ENCODE assay signal across 11 mouse cellular contexts in genomic region chr12:111428364-111428763, GRCm38 (mm10). TPM values are rescaled to one million over a fixed set of nuclear protein-coding genes. Genes with fewer than 3 reads are reported as not detected.
DNase-seq lines count a peak whose midpoint lies in the region; ATAC-seq lines count a peak whose summit lies in the region.
"Had no signal": no experiment of that assay in that cellular context is flagged by ENCODE, and none has a peak within 500 bp of the region (broad histone marks: within the 10 kb centered on the region; RNA-seq: fewer than 3 reads in every experiment).

No protein-coding gene starts in this region.

- peaks cover 79% of the 10 kb centered on the region for H3K4me1 ChIP-seq in heart, embryonic 10.5 days
- peaks cover 32% of the 10 kb centered on the region for H3K4me1 ChIP-seq in midbrain, embryonic 13.5 days (replicated peaks)
- peaks cover 20% of the 10 kb centered on the region for H3K4me1 ChIP-seq in midbrain, embryonic 16.5 days (ENCODE audit: control insufficient read depth, insufficient read depth, low read length)
- peaks cover 83% of the 10 kb centered on the region for H3K4me1 ChIP-seq in kidney, embryonic 16.5 days (ENCODE audit: insufficient read depth, low read length)
- peaks cover 49% of the 10 kb centered on the region for H3K4me1 ChIP-seq in stomach, embryonic 15.5 days

- H3K27ac ChIP-seq in heart, embryonic 10.5 days: peak overlapping the region; percentile 84
- H3K27ac ChIP-seq in midbrain, embryonic 13.5 days: no peak overlapping the region
- no peak overlapping the region for H3K27ac ChIP-seq in midbrain, embryonic 16.5 days (ENCODE audit: low read length)
- peak overlapping the region; percentile 92 for H3K27ac ChIP-seq in kidney, embryonic 16.5 days (ENCODE audit: low read length)
- 0 out of 2 replicates have a peak overlapping the region, but pooled peaks have one; percentile 11 for H3K27ac ChIP-seq in stomach, embryonic 15.5 days

- no peak for DNase-seq in heart, embryonic 10.5 days (ENCODE audit: low spot score)
- DNase-seq in heart, postnatal 36 days: no peak
- no peak for DNase-seq in thymus, postnatal 25 days
- DNase-seq in layer of hippocampus, postnatal 14 days (ENCODE audit: low spot score in 2 of 2): no peak
- DNase-seq: lung, adult 2 months; right cerebral cortex, postnatal 14 days; thymus, adult 2 months had no signal

- H3K36me3 ChIP-seq in heart, embryonic 10.5 days: no peaks in the 10 kb centered on the region
- no peaks in the 10 kb centered on the region for H3K36me3 ChIP-seq in midbrain, embryonic 13.5 days
- H3K36me3 ChIP-seq in midbrain, embryonic 16.5 days (ENCODE audit: control insufficient read depth, insufficient read depth, low read length): no peaks in the 10 kb centered on the region
- no peaks in the 10 kb centered on the region for H3K36me3 ChIP-seq in kidney, embryonic 16.5 days (ENCODE audit: insufficient read depth, low read length)
- no peaks in the 10 kb centered on the region for H3K36me3 ChIP-seq in stomach, embryonic 15.5 days

- H3K9me3 ChIP-seq in heart, embryonic 10.5 days: no peaks in the 10 kb centered on the region
- no peaks in the 10 kb centered on the region for H3K9me3 ChIP-seq in midbrain, embryonic 13.5 days
- H3K9me3 ChIP-seq in midbrain, embryonic 16.5 days (replicated peaks; ENCODE audit: control insufficient read depth, low read length, poor library complexity, severe bottlenecking): no peaks in the 10 kb centered on the region
- H3K9me3 ChIP-seq in kidney, embryonic 16.5 days (ENCODE audit: low read length): no peaks in the 10 kb centered on the region
- no peaks in the 10 kb centered on the region for H3K9me3 ChIP-seq in stomach, embryonic 15.5 days

- no peak for ATAC-seq in midbrain, embryonic 13.5 days
- ATAC-seq in midbrain, embryonic 16.5 days: no peak
- ATAC-seq in kidney, embryonic 16.5 days (ENCODE audit: low FRiP score, low TSS enrichment): no peak
- no peak for ATAC-seq in stomach, embryonic 15.5 days (ENCODE audit: insufficient read depth, low FRiP score, low read depth)

- H3K4me2 ChIP-seq in midbrain, embryonic 13.5 days (replicated peaks): peak overlapping the region; percentile 64
- no peak overlapping the region for H3K4me2 ChIP-seq in midbrain, embryonic 16.5 days (ENCODE audit: low read length)
- peak overlapping the region; percentile 70; the same call in 1 of the 2 replicates for H3K4me2 ChIP-seq in kidney, embryonic 16.5 days (replicated peaks; ENCODE audit: low read depth, low read length)
- peak overlapping the region; percentile 89; the same call in 1 of the 2 replicates for H3K4me2 ChIP-seq in stomach, embryonic 15.5 days

- no peak overlapping the region for H3K9ac ChIP-seq in midbrain, embryonic 13.5 days (replicated peaks)
- no peak overlapping the region for H3K9ac ChIP-seq in midbrain, embryonic 16.5 days (ENCODE audit: low read depth, low read length)
- peak overlapping the region; percentile 41; the same call in 1 of the 2 replicates for H3K9ac ChIP-seq in kidney, embryonic 16.5 days (replicated peaks; ENCODE audit: low read length)
- no peak overlapping the region for H3K9ac ChIP-seq in stomach, embryonic 15.5 days

- H3K4me3 ChIP-seq in heart, embryonic 10.5 days: peak overlapping the region; percentile 63; the same call in 1 of the 2 replicates
- H3K4me3 ChIP-seq in midbrain, embryonic 13.5 days (replicated peaks): peak overlapping the region; percentile 42; the same call in 1 of the 2 replicates
- H3K4me3 ChIP-seq in midbrain, embryonic 16.5 days (ENCODE audit: low read depth, low read length): no peak overlapping the region
- H3K4me3 ChIP-seq in kidney, embryonic 16.5 days (ENCODE audit: low read length): no peak overlapping the region
- H3K4me3 ChIP-seq in stomach, embryonic 15.5 days (replicated peaks): no peak overlapping the region

- intact Hi-C loops in heart, postnatal 36 days (cut with DNase I): no loop called here

- peaks cover 97% of the 10 kb centered on the region for H3K27me3 ChIP-seq in heart, embryonic 10.5 days (ENCODE audit: insufficient read depth, poor library complexity, severe bottlenecking)
- peaks cover 93% of the 10 kb centered on the region for H3K27me3 ChIP-seq in midbrain, embryonic 13.5 days
- H3K27me3 ChIP-seq in midbrain, embryonic 16.5 days (ENCODE audit: control insufficient read depth, insufficient read depth, low read depth, low read length): peaks cover 69% of the 10 kb centered on the region
- H3K27me3 ChIP-seq in kidney, embryonic 16.5 days (ENCODE audit: insufficient read depth, low read length): peaks cover 29% of the 10 kb centered on the region
- H3K27me3 ChIP-seq in stomach, embryonic 15.5 days (replicated peaks): peaks cover 53% of the 10 kb centered on the region

- 21% methylated on average over 8 of the region's 8 CpGs for WGBS in heart, embryonic 10.5 days
- 14% methylated on average over 8 of the region's 8 CpGs for WGBS in midbrain, embryonic 13.5 days
- 21% methylated on average over 8 of the region's 8 CpGs for WGBS in midbrain, embryonic 16.5 days
- WGBS in kidney, embryonic 16.5 days: 24% methylated on average over 8 of the region's 8 CpGs
- 31% methylated on average over 8 of the region's 8 CpGs for WGBS in stomach, embryonic 15.5 days

RNA-seq across cellular contexts. Expression of gene Exoc3l4, which starts 11.5 kb away (rescaled TPM):
- 14.5 and 14.6 TPM in 2 replicates for polyA plus RNA-seq in heart, embryonic 10.5 days (2016; fragmentation: Nextera tagmentation; extraction: Ambion mirVana)
- total RNA-seq in heart, postnatal 36 days (2021): 1 to 10 TPM; 2.9 to 3.0 TPM
- 2.0 and 2.4 TPM in 2 replicates for polyA plus RNA-seq in midbrain, embryonic 13.5 days (2015; fragmentation: Nextera tagmentation; extraction: Ambion mirVana)
- polyA plus RNA-seq in midbrain, embryonic 16.5 days (2015; fragmentation: Nextera tagmentation; extraction: Ambion mirVana): 2.0 and 2.1 TPM in 2 replicates
- polyA plus RNA-seq in kidney, embryonic 16.5 days (2015; fragmentation: Nextera tagmentation; extraction: Ambion mirVana): 19.4 and 19.9 TPM in 2 replicates
- 8.5 and 8.7 TPM in 2 replicates for polyA plus RNA-seq in stomach, embryonic 15.5 days (2015; fragmentation: Nextera tagmentation; extraction: Ambion mirVana)
- 1 to 10 TPM; 1.2 to 2.3 TPM for total RNA-seq in layer of hippocampus, postnatal 14 days (2021)

RNA-seq across cellular contexts. Expression of gene Tnfaip2, which starts 13.9 kb away (rescaled TPM):
- polyA plus RNA-seq in heart, embryonic 10.5 days (2016; fragmentation: Nextera tagmentation; extraction: Ambion mirVana): 12.1 and 12.8 TPM in 2 replicates
- 10 to 100 TPM; 32.7 to 38.8 TPM for total RNA-seq in heart, postnatal 36 days (2021)
- polyA plus RNA-seq in midbrain, embryonic 13.5 days (2015; fragmentation: Nextera tagmentation; extraction: Ambion mirVana): 0.28 and 1.3 TPM in 2 replicates
- polyA plus RNA-seq in midbrain, embryonic 16.5 days (2015; fragmentation: Nextera tagmentation; extraction: Ambion mirVana): 0.31 and 0.79 TPM in 2 replicates
- polyA plus RNA-seq in kidney, embryonic 16.5 days (2015; fragmentation: Nextera tagmentation; extraction: Ambion mirVana): 21.7 and 24.3 TPM in 2 replicates
- 8.5 and 13.5 TPM in 2 replicates for polyA plus RNA-seq in stomach, embryonic 15.5 days (2015; fragmentation: Nextera tagmentation; extraction: Ambion mirVana)
- total RNA-seq in layer of hippocampus, postnatal 14 days (2021): 1 to 10 TPM in 1 of 2 experiments, under 1 TPM in 1; 0.55 to 1.2 TPM

RNA-seq across cellular contexts. Expression of gene Lbhd2, which starts 21.8 kb away (rescaled TPM):
- polyA plus RNA-seq in heart, embryonic 10.5 days (2016; fragmentation: Nextera tagmentation; extraction: Ambion mirVana): 0.21 and 0.30 TPM in 2 replicates
- not detected for total RNA-seq in heart, postnatal 36 days (2021)
- 0.32 TPM in 1 of 2 replicates, not detected in the other for polyA plus RNA-seq in midbrain, embryonic 13.5 days (2015; fragmentation: Nextera tagmentation; extraction: Ambion mirVana)
- 4.9 and 7.0 TPM in 2 replicates for polyA plus RNA-seq in midbrain, embryonic 16.5 days (2015; fragmentation: Nextera tagmentation; extraction: Ambion mirVana)
- polyA plus RNA-seq in kidney, embryonic 16.5 days (2015; fragmentation: Nextera tagmentation; extraction: Ambion mirVana): 4.6 and 5.5 TPM in 2 replicates
- polyA plus RNA-seq in stomach, embryonic 15.5 days (2015; fragmentation: Nextera tagmentation; extraction: Ambion mirVana): 1.4 and 1.7 TPM in 2 replicates
- total RNA-seq in layer of hippocampus, postnatal 14 days (2021): 1 to 10 TPM in 1 of 2 experiments, under 1 TPM in 1; 0.62 to 1.8 TPM
- polyA plus RNA-seq: lung, adult 2 months had no signal

RNA-seq across cellular contexts. Expression of gene Cdc42bpb, which starts 50.8 kb away (rescaled TPM):
- polyA plus RNA-seq in heart, embryonic 10.5 days (2016; fragmentation: Nextera tagmentation; extraction: Ambion mirVana): 27.8 and 33.1 TPM in 2 replicates
- 10 to 100 TPM; 54.6 to 62.5 TPM for total RNA-seq in heart, postnatal 36 days (2021)
- 37.7 and 39.8 TPM in 2 replicates for polyA plus RNA-seq in midbrain, embryonic 13.5 days (2015; fragmentation: Nextera tagmentation; extraction: Ambion mirVana)
- 39.9 and 40.2 TPM in 2 replicates for polyA plus RNA-seq in midbrain, embryonic 16.5 days (2015; fragmentation: Nextera tagmentation; extraction: Ambion mirVana)
- 40.6 and 45.2 TPM in 2 replicates for polyA plus RNA-seq in kidney, embryonic 16.5 days (2015; fragmentation: Nextera tagmentation; extraction: Ambion mirVana)
- polyA plus RNA-seq in stomach, embryonic 15.5 days (2015; fragmentation: Nextera tagmentation; extraction: Ambion mirVana): 32.5 and 34.2 TPM in 2 replicates
- total RNA-seq in layer of hippocampus, postnatal 14 days (2021): 100 to 1,000 TPM; 117 to 125 TPM

RNA-seq across cellular contexts. Expression of gene Gm266, which starts 57.3 kb away (rescaled TPM):
- polyA plus RNA-seq in heart, embryonic 10.5 days (2016; fragmentation: Nextera tagmentation; extraction: Ambion mirVana): 4.6 and 15.2 TPM in 2 replicates
- total RNA-seq in heart, postnatal 36 days (2021): under 1 TPM; 0.57 to 0.58 TPM
- 0.81 and 0.98 TPM in 2 replicates for polyA plus RNA-seq in midbrain, embryonic 13.5 days (2015; fragmentation: Nextera tagmentation; extraction: Ambion mirVana)
- polyA plus RNA-seq in midbrain, embryonic 16.5 days (2015; fragmentation: Nextera tagmentation; extraction: Ambion mirVana): 1.0 and 3.1 TPM in 2 replicates
- polyA plus RNA-seq in kidney, embryonic 16.5 days (2015; fragmentation: Nextera tagmentation; extraction: Ambion mirVana): 78.6 and 84.8 TPM in 2 replicates
- polyA plus RNA-seq in stomach, embryonic 15.5 days (2015; fragmentation: Nextera tagmentation; extraction: Ambion mirVana): 25.4 and 30.3 TPM in 2 replicates
- total RNA-seq in layer of hippocampus, postnatal 14 days (2021): 1 to 10 TPM; 5.2 to 6.3 TPM

Comparison
In these comparisons a context has a peak if more than half of its experiments do, and no peak if none do; other contexts are left out.
1. H3K4me3 ChIP-seq: peak in heart, embryonic 10.5 days (single experiment) and midbrain, embryonic 13.5 days (single experiment); none in midbrain, embryonic 16.5 days (single experiment), kidney, embryonic 16.5 days (single experiment) and stomach, embryonic 15.5 days (single experiment).
2. H3K27ac ChIP-seq: peak in heart, embryonic 10.5 days (single experiment), kidney, embryonic 16.5 days (single experiment) and stomach, embryonic 15.5 days (single experiment); none in midbrain, embryonic 13.5 days (single experiment) and midbrain, embryonic 16.5 days (single experiment).